Mouse (Mus musculus): ENCODE results near the gene Fbp1. TPM values are rescaled to one million over a fixed set of nuclear protein-coding genes. Genes with fewer than 3 reads are reported as not detected.

Fbp1 gene
- polyA plus RNA-seq, 1 experiment from 2014 or later = 0.55 TPM

DNA sequence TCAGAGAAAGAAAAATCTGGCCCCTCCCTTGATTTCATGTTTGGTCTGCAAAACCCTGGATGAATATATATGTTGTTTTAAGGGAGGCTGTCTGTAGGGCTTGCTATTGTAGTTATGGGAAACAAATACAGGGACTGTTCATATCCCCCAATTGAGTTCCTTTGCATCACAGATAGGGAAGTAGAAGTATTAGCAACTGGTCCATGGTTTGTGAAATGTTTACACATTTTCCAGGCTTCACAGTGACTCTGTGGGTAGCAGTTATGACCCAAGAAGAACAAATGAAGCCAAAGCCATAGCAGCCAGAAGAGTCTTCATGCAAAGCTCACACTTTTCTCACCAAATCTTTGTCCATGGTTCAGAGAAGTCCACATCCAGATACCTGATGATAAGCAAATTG is 13.1 kb upstream of the Fbp1 start:
- Histone ChIP-seq H3K36me3 (ENCODE audit: control insufficient read depth, insufficient read depth, low read length) (no peaks in the 10 kb centered on the region), H3K9ac (replicated peaks; ENCODE audit: low read depth, low read length) (no peak overlapping the region), H3K27ac (ENCODE audit: low read length) (no peak overlapping the region), H3K4me2 (replicated peaks; ENCODE audit: low read depth, low read length) (no peak overlapping the region), H3K4me3 (ENCODE audit: low read depth, low read length) (no peak overlapping the region), H3K27me3 (ENCODE audit: control insufficient read depth, insufficient read depth, low read length) (no peaks in the 10 kb centered on the region), H3K4me1 (ENCODE audit: control insufficient read depth, insufficient read depth, low read length) (no peaks in the 10 kb centered on the region), H3K9me3 (ENCODE audit: control insufficient read depth, low read depth, low read length) (no peaks in the 10 kb centered on the region)
- ATAC-seq (ENCODE audit: insufficient number of reproducible peaks, insufficient read depth, low FRiP score, low read depth) = no peak

DNA sequence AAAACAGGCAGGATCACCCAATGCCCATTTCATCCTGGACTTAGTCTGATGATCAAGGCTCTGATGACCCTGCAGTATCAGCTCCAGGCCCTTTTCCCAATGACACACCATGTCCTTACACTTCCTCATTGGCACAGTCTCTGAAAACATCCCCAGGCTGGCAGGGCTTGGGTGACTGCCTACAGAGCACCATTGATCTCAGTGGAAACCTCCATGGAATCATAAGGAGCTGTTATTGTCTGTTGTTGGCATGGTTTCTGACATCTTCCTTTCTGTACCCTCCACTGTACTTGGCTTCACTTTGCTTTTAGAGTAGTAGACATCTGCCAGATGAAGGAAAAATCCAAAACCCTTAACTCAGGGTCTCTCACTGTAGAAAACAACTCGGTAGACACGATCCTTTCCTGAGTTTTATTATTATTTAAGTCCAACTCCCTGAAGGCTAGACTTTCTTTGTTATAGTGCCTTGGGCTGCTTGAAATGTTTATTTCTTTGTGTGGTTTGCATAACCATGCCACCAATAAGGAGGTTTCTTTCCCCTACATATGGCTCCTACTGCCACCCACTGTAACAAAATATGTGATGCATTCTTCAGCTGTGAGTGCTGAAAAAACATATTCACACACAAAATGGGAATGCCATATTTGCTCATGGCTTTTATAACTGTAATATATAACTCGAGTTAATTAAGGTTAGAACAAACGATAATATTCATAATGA is 10.0 kb upstream of the Fbp1 start:
- Histone ChIP-seq H3K36me3 (ENCODE audit: control insufficient read depth, insufficient read depth, low read length) (no peaks in the 10 kb centered on the region), H3K27ac (ENCODE audit: low read length) (no peak overlapping the region), H3K9ac (replicated peaks; ENCODE audit: low read depth, low read length) (no peak overlapping the region), H3K27me3 (ENCODE audit: control insufficient read depth, insufficient read depth, low read length) (no peaks in the 10 kb centered on the region), H3K4me2 (replicated peaks; ENCODE audit: low read depth, low read length) (no peak overlapping the region), H3K4me1 (ENCODE audit: control insufficient read depth, insufficient read depth, low read length) (no peaks in the 10 kb centered on the region), H3K9me3 (ENCODE audit: control insufficient read depth, low read depth, low read length) (no peaks in the 10 kb centered on the region), H3K4me3 (ENCODE audit: low read depth, low read length) (no peak overlapping the region)
- WGBS = 83% methylated on average over 4 of the region's 4 CpGs
- no peak for ATAC-seq (ENCODE audit: insufficient number of reproducible peaks, insufficient read depth, low FRiP score, low read depth)

DNA sequence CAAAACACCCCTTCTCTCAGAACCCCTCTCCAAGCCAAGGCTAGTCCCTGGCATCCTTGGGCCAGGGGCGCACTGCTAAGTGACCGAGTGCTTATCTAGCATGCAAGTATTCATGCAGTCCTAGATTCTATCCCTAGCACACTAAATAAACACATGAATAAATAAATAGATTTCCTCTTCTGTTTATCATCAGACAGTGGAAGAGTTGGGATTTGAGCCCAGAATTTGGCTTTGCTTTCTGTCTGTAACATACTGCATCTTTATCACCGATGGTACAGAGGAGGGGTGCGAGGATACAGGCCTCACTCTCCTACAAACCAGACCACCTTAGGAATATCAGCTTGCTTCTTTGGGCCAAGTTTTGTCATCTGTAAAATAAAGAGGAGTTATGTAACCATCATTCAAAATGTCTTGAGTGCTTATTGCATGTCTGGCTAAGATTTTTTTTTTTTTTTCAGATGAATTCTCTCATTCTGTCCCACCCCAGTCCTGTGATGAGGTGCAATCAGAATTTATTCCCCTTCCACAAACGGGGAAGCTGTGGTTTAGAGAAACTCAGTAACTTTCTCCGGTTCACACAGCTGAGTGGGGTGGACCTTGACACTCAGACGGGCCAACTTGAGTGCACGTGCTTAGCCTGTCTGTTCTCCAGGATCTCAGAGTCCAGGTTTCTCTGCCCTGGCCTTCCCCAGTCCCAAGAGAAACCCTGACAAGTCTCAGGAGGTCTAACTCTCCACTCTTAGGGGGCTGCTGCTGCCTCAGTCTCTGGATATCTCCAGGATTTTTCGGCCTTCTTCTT is 5.2 kb upstream of the Fbp1 start:
- H3K4me2 ChIP-seq (replicated peaks; ENCODE audit: low read depth, low read length) = no peak overlapping the region
- H3K4me1 ChIP-seq (ENCODE audit: control insufficient read depth, insufficient read depth, low read length) = no peaks in the 10 kb centered on the region
- ATAC-seq (ENCODE audit: insufficient number of reproducible peaks, insufficient read depth, low FRiP score, low read depth) = no peak; the same call in 1 of the 2 replicates
- no peak overlapping the region for H3K27ac ChIP-seq (ENCODE audit: low read length)
- H3K36me3 ChIP-seq (ENCODE audit: control insufficient read depth, insufficient read depth, low read length) = no peaks in the 10 kb centered on the region
- no peak overlapping the region for H3K4me3 ChIP-seq (ENCODE audit: low read depth, low read length)
- no peak overlapping the region for H3K9ac ChIP-seq (replicated peaks; ENCODE audit: low read depth, low read length)
- no peaks in the 10 kb centered on the region for H3K9me3 ChIP-seq (ENCODE audit: control insufficient read depth, low read depth, low read length)
- WGBS = 75% methylated on average over 9 of the region's 9 CpGs
- peaks cover 7% of the 10 kb centered on the region; the same call in 1 of the 2 replicates for H3K27me3 ChIP-seq (ENCODE audit: control insufficient read depth, insufficient read depth, low read length)

DNA sequence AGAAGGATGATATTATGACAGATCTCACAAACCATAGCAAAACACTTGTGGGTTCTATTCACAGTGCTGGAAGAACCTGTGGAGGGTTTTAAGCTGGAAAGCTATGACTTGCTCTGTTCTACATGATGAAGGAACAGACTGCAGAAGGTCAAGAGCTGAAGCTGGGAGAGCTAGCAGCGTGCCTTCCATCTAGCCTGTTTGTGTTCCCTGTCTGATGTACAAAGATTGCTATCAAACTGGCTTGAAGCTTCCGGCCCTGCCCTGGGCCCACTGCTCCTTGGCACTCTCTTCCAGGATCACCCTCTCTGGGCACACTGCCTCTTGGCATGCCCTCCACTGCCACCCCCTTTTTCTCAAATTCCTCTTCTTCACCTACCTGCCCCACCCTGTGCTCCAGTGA is 1.2 kb upstream of the Fbp1 start:
- peaks cover 11% of the 10 kb centered on the region; the same call in 1 of the 2 replicates for H3K27me3 ChIP-seq (ENCODE audit: control insufficient read depth, insufficient read depth, low read length)
- 48% methylated on average over 2 of the region's 2 CpGs for whole genome bisulfite sequencing

DNA sequence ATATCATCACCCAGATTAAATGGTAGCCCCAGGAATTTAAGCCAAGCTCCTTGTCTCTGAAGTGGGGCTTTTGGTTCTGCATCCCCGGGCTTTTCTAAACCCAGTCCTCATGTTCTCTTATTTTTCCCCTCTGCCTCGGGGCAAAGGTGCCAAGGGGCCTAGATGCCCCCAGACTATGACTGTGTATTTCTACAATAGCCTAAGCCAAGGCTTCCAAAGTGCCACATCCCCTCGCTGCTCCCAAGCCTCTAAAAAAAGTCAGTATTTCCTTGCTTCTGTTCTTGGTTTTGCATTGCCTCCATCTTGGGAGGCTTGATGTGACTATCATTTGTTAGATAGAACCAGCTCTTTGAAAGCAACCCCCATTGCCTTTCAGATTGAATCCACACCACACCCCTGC is 3.5 kb downstream of the Fbp1 start:
- no peak overlapping the region for H3K4me3 ChIP-seq (ENCODE audit: low read depth, low read length)
- H3K4me2 ChIP-seq (replicated peaks; ENCODE audit: low read depth, low read length) = no peak overlapping the region
- H3K27me3 ChIP-seq (ENCODE audit: control insufficient read depth, insufficient read depth, low read length) = peaks cover 11% of the 10 kb centered on the region; the same call in 1 of the 2 replicates
- no peak overlapping the region for H3K9ac ChIP-seq (replicated peaks; ENCODE audit: low read depth, low read length)
- ATAC-seq (ENCODE audit: insufficient number of reproducible peaks, insufficient read depth, low FRiP score, low read depth) = no peak
- H3K4me1 ChIP-seq (ENCODE audit: control insufficient read depth, insufficient read depth, low read length) = no peaks in the 10 kb centered on the region
- no peaks in the 10 kb centered on the region for H3K9me3 ChIP-seq (ENCODE audit: control insufficient read depth, low read depth, low read length)
- H3K27ac ChIP-seq (ENCODE audit: low read length) = no peak overlapping the region
- WGBS = 88% methylated on average over 3 of the region's 3 CpGs
- H3K36me3 ChIP-seq (ENCODE audit: control insufficient read depth, insufficient read depth, low read length) = no peaks in the 10 kb centered on the region

More for the DNA sequence above, 1.2 kb upstream of the Fbp1 start:
- Histone ChIP-seq H3K36me3 (ENCODE audit: control insufficient read depth, insufficient read depth, low read length) (no peaks in the 10 kb centered on the region), H3K4me3 (ENCODE audit: low read depth, low read length) (no peak overlapping the region), H3K4me2 (replicated peaks; ENCODE audit: low read depth, low read length) (no peak overlapping the region), H3K4me1 (ENCODE audit: control insufficient read depth, insufficient read depth, low read length) (no peaks in the 10 kb centered on the region), H3K27ac (ENCODE audit: low read length) (no peak overlapping the region), H3K9ac (replicated peaks; ENCODE audit: low read depth, low read length) (no peak overlapping the region), H3K9me3 (ENCODE audit: control insufficient read depth, low read depth, low read length) (no peaks in the 10 kb centered on the region)
- no peak for ATAC-seq (ENCODE audit: insufficient number of reproducible peaks, insufficient read depth, low FRiP score, low read depth)

DNA sequence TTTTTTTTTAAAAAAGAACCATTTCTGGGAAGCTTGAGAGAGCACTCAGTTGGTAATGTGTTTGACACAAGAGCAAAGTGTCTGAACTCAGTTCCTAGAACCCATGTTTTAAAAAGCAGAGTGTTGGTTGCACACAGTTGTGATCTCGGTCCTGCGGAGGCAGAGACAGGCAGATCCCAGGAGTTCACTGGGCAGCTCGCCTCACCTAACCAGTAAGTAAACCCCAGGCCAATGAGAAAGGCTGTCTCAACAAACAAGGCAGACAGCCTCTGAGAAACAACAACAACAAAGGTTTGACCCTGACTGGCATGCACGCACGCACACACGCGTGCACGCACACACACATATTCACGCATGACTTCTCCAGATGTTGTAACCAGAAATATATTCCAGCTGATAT is 4.2 kb downstream of the Fbp1 start:
- H3K27me3 ChIP-seq (ENCODE audit: control insufficient read depth, insufficient read depth, low read length) = peaks cover 11% of the 10 kb centered on the region; the same call in 1 of the 2 replicates
- no peak for ATAC-seq (ENCODE audit: insufficient number of reproducible peaks, insufficient read depth, low FRiP score, low read depth)
- no peaks in the 10 kb centered on the region for H3K9me3 ChIP-seq (ENCODE audit: control insufficient read depth, low read depth, low read length)
- H3K4me2 ChIP-seq (replicated peaks; ENCODE audit: low read depth, low read length) = no peak overlapping the region
- no peaks in the 10 kb centered on the region for H3K4me1 ChIP-seq (ENCODE audit: control insufficient read depth, insufficient read depth, low read length)
- 92% methylated on average over 9 of the region's 9 CpGs for WGBS
- H3K27ac ChIP-seq (ENCODE audit: low read length) = no peak overlapping the region
- no peak overlapping the region for H3K4me3 ChIP-seq (ENCODE audit: low read depth, low read length)
- H3K36me3 ChIP-seq (ENCODE audit: control insufficient read depth, insufficient read depth, low read length) = no peaks in the 10 kb centered on the region
- H3K9ac ChIP-seq (replicated peaks; ENCODE audit: low read depth, low read length) = no peak overlapping the region

DNA sequence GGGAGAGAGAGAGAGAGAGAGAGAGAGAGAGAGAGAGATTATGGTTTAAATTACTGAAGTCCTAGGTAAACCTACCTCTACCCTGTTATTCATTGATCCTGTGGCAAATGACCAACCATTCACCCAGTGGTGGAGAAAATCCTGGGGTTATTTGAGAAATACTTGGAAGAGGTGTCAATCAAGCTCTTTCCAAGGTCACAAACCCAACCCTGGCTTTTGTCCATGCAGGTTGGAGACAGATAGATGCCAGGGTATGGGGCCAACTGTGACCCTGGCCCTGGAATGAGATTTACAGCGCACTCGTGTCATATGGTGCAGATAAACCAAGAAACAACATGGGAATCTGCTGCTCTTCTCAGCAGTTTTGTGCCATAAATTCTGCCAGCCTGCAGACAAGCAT is 4.6 kb downstream of the Fbp1 start:
- Histone ChIP-seq H3K4me1 (ENCODE audit: control insufficient read depth, insufficient read depth, low read length) (no peaks in the 10 kb centered on the region), H3K9me3 (ENCODE audit: control insufficient read depth, low read depth, low read length) (no peaks in the 10 kb centered on the region), H3K36me3 (ENCODE audit: control insufficient read depth, insufficient read depth, low read length) (no peaks in the 10 kb centered on the region), H3K9ac (replicated peaks; ENCODE audit: low read depth, low read length) (no peak overlapping the region), H3K27me3 (ENCODE audit: control insufficient read depth, insufficient read depth, low read length) (peaks cover 6% of the 10 kb centered on the region; the same call in 1 of the 2 replicates), H3K4me2 (replicated peaks; ENCODE audit: low read depth, low read length) (no peak overlapping the region), H3K4me3 (ENCODE audit: low read depth, low read length) (no peak overlapping the region), H3K27ac (ENCODE audit: low read length) (no peak overlapping the region)
- WGBS = 83% methylated on average over 2 of the region's 2 CpGs
- ATAC-seq (ENCODE audit: insufficient number of reproducible peaks, insufficient read depth, low FRiP score, low read depth) = no peak

DNA sequence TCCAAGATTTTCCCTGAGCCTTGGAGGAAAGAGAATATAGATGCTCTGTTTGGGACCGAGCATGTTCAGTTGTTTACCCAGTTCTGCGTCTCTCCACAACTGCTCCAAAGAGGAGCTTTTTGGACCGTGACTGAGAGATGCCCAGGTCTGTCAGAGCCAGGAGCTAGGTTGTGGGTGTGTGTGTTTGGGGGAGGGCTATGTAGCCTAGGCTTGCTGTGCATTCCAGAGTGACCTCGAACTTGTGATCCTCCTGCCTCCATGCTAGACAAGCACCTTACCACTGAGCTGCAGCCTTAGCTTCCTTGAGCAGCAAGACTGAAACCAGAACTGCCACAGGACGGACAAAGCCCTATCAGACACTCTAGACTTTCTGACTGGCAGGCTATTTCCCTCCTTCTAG is 5.2 kb downstream of the Fbp1 start:
- H3K9me3 ChIP-seq (ENCODE audit: control insufficient read depth, low read depth, low read length) = no peaks in the 10 kb centered on the region
- H3K4me3 ChIP-seq (ENCODE audit: low read depth, low read length) = no peak overlapping the region
- H3K4me2 ChIP-seq (replicated peaks; ENCODE audit: low read depth, low read length) = no peak overlapping the region
- H3K36me3 ChIP-seq (ENCODE audit: control insufficient read depth, insufficient read depth, low read length) = no peaks in the 10 kb centered on the region
- H3K27me3 ChIP-seq (ENCODE audit: control insufficient read depth, insufficient read depth, low read length) = peaks cover under 1% of the 10 kb centered on the region; the same call in 1 of the 2 replicates
- 74% methylated on average over 5 of the region's 5 CpGs for WGBS
- H3K4me1 ChIP-seq (ENCODE audit: control insufficient read depth, insufficient read depth, low read length) = no peaks in the 10 kb centered on the region
- H3K27ac ChIP-seq (ENCODE audit: low read length) = no peak overlapping the region
- no peak for ATAC-seq (ENCODE audit: insufficient number of reproducible peaks, insufficient read depth, low FRiP score, low read depth)
- no peak overlapping the region for H3K9ac ChIP-seq (replicated peaks; ENCODE audit: low read depth, low read length)

All from stomach, embryonic 14.5 days (tissue).